Mouse (Mus musculus): ENCODE measurements around the gene Nlrc5.
"Not testable (repeated sequence)": the region's sequence is repeated elsewhere in the genome, so short reads cannot be mapped to it uniquely, and the experiment has no call there.

Gene Nlrc5

DNA sequence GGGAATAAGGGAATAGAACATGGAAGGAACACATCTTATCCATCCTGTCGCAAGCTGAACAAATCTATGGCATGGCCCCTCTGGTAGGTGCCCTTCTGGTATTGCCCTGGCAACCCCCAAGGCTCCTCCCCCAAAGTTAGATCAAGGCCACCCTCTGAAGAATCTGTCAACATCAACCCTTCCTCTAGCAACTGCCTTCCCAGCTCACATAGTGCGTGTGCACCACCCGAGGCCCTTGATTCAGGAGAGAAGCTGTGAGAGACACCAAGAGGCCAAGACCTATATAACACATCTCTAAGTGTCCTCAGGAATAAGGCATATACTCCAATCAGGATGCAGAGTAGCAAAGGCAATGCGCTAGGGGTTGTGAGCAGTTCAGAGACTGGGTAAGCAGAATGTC lies 11.9 kb upstream of the Nlrc5 start:
- DNase-seq: no peak

DNA sequence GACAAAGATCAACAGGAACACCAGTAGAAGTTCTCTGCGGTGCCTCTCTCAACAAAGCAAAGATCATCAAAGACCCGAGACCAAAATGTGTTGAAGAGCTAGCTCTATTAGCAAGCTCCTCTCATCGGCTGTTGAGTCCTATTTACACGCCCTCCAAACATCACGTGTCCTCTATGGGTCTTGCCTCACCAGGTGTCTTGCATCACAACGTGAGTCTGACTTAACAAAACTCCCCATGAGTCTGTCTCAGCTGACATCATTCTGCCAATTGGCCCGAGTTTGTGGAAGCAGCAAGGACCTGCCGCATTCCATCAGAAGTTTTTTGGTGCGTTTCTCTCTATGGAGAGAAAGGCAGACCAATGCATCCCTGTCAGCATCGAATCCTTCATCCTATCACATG lies 6.2 kb upstream of the Nlrc5 start:
- no peak for DNase-seq

DNA sequence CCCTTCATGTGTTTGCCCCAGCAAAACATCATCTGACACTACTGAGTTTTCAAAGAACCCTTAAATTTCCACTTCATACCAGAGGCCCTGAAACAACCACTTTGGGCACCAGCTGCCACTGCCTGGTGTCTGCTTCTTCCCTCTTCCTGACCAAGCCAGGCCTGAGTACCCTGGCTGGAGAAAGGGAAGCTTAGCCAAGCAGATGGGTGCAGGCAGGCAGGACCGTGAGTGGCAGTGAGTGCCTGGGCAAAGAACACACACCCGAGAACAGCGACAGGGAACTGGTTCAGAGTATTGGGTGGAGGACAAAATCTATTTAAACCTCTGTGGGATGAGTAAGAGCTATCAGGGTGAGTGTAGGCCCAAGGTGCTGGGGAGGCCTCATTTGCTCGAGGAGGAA lies 5.7 kb upstream of the Nlrc5 start:
- DNase-seq: no peak

DNA sequence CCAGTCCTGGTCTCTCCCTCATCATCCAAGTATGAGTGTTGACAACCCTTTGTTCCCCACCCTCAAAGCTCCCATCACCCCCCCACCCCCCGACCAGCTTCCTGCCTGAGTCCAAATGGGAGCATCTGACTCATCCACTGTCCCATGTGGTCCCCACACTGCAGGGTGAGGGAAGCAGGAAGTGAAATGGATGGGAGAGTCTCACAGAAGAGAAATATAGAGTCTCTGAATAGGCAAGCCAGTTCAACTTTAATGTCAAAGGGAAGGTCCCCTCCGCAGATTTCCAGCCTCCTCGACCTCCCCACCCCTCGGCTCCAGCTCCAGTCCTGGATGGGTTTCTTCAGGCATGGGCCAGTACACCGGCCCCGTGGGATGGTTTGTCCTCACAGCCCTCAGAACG lies 4.8 kb upstream of the Nlrc5 start:
- DNase-seq: no peak

DNA sequence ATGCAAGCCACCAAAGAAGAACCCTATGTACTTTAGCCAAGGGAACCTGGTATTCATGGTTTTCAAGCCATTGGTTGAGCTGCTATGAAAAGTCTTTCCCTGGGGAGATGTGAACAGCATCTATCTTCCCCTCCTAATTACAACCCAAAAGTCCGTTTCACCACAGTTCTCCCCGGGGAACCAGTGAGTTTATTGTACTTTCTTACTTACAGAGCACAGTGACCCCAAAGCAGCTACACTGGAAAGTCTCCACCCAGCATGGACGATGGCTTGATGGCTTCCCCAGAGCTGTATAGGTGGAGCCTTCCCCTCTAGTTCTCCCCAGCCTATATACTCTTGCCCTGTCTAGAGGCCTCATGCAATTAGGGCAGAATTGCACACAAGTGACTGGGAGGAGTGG lies 1.9 kb upstream of the Nlrc5 start:
- DNase-seq: no peak

DNA sequence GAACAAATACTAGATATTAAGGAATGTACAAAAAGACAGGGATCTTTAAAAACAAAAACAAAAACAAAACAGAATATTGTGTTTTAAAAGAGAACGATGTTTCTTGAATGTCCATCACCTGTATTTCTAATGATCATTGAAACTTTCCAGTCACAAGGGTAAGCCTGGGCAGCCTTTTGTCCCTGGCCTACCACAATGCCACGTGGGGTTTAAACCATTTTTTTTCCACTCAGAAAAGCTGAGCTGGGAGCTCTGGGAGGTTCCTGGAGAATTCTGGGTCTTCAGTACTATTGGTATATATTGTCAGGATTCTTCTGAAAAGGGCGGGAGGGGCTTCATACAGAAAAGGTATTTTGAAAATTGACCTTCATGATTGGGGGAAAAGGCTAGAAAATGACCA lies 802 bp downstream of the Nlrc5 start:
- DNase-seq: no peak

DNA sequence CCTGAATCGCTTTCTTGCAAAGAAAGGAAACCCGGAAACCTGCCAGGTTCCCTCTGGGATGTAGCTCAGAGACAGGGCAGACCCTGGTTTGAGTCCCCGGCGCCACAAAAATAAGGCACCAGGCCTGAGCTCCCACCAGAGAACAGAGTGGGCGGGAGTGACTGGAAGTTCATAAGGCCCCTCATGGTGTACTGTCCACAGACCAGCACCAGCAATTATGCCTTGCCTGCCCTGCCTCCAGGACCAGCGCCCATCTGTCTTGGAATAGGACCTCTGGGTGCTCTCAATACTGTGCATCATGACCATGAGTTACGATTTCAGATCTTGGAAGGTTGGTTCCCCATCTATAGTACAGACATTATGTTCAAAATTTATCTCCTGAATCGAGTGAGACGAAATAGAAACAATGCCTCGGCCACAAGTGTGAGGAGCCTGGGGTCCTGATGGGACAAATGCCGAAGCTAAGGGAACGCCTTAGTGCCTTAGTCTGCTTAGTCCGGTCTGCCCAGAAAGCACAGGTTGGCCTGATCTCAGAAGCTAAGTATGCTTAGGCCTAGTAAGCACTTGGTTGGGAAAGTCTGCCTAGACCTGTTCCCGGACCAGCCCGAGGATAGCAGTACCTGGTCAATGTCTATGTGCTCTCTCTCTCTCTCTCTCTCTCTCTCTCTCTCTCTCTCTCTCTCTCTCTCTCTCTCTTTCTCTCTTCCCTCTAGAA lies 1.4 kb downstream of the Nlrc5 start:
- no peak for DNase-seq

DNA sequence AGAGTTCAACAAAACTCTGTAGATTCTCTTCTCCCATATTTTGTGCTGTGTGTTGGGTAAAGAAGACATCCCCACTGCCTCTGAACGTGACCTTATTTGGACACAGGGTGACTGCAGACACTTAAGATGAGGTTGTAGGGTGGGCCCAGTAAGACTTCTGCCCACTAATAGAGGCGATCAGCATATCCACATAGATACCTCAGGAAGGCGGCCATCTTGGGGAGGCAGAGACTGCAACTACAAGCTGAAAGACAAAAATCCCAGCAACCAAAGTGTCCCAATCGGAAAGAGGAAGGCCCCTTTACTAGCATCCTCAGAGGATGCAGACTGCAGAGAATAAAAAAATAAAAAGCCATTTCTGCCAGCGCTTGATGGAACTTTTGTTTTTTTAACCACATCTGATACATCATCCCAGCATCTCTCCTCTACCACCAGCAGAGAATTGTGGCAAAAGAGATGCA lies 2.0 kb downstream of the Nlrc5 start:
- DNase-seq: no peak

DNA sequence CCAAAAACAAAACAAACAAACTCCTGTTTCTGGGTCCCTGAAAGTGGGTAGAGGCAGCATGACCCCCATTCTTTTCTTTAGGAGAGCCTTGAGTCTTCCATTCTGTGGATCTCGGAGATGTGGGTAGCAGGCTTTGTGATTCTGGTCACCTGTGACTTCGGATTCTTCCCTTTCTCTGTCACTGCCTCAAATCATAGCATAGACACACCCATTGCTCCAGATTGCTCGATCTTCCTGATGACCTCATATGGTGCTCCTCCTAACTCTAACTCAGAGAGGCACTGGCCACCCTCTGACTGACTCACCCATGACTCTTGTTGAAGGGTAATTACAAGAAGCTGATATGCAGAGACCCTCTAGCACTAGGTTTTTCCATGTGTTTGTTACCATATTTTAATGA lies 2.7 kb downstream of the Nlrc5 start:
- DNase-seq: no peak

DNA sequence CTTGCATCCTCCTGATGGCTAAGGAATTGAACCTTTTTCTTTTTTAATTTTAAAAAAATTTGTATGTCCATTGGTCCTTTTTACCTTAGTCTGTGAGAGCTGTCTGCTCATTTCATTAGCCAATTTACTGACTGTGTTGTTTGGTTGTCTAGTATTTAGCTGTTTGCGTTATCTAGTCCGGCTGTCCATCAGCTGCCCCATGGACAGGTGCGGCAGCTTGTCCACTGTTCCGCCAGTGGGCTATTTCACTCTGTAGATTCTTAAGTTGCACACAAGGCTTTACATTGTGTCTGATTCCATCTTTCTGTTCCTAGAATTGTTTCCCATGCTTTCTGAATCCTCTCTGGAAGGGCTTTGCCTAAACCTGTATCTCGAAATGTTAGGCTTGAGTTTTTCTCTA lies 4.5 kb downstream of the Nlrc5 start:
- no peak for DNase-seq

DNA sequence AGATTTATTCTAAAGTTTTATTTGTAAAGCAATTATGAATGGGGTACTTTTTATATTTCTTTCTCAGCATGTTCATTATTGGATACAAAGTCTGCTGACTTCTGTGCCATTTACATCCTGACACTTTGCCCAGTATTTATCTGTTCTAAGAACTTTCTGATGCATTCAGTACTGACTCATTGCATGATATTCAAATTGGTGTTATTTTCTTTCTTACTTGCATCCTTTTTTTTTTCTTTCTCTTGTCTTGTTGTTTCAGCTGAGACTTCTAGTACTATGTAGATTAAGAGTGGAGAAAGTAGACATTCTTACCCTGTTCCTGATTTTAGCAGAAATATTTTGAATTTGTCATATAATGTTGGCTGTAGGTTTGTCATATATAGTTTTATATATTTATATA lies 5.5 kb downstream of the Nlrc5 start:
- DNase-seq: no peak

DNA sequence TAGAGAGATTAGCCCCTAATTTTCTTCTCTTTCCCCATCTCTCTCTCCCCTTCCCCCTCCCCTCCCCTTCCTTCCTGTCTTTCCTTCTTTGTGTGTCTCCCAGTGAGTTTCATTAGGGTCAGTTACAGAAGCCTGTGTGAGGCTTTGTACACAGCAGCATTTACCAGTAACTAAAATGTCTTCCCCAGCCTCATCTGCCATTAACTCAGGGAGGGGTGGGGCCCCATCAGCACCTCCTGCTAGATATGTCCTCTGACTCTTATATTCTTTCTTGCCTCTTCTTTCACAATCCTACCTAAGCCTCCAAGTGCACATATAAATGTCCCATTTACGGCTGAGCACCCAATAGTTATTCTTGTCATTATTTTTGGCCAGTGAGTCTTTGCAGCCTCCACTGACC lies 6.2 kb downstream of the Nlrc5 start:
- no peak for DNase-seq

DNA sequence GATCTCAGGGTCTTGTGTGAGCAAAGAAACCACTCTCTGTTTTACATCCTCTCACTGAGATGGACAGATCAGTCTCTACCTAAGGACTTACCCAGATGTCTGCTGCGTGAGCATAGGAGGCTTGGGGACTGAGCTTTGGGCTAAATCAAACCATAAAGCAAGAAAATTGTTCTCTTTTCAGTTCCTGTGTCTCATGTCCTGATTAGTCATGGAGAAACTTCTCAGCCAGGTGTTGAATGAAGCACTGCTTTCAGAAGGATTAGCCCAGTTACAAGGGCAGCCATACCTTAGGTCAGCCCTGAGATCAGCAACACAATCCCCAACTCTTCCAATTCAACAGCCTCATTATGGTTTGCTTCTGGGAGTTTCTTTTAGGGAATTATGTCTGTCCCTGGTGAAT lies 7.5 kb downstream of the Nlrc5 start:
- no peak for DNase-seq

DNA sequence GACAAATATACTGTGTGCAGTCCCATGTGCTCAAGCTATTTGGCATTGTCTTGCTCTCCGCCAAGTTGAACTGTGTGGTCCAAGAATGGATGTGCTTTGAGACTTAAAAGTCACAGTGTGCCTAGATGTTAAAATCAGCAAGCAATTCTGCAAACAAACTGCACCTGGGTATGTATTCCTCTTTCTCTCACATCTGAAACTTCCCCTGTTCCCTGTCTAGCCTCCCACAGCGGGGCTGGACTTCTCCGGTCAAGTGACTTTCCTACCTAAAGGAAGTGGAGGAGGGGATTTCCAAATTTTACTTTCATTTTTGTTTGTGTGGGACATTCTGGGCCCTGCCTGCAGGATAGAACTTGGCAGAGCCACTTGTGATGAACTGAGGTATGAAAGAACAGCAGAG lies 9.0 kb downstream of the Nlrc5 start:
- peak; percentile 14 to 19 for DNase-seq

DNA sequence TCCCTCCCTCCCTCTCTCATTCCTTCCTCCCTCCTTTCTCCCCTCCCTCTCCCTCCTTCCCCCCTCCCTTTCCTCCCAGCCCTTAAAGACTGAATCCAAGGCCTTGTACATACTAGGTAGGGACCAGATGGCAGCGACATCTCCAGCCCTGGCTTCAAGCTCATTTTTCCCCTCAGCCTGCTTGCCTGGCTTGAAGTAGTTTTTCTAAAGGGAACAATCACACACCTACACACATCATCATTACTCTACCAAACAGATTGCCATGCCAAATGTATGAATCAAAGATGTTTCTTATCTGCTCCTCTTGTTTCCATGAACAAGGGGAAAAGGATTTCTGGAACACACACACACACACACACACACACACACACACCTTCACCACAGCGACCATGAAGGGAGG lies 10.3 kb downstream of the Nlrc5 start:
- no peak for DNase-seq

DNA sequence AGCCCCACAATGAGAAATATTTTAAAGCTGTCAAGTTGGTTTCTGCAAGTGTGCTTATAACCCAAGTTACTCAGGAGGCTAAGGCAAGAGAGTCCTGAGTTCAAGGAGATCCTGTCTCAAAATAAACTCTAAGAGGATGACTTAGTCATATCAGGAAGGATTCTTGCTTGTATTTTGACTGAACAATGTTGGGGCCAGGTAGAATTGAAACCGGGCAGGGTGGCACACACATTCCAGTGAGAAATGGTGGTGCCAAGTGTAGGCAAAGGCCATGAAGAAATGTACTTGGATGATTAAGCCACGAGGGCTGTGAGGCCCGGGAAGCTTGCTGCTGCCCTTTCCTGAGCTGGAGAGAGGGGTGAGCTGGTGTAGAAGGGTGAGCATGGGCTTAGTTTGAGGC lies 13.0 kb downstream of the Nlrc5 start:
- DNase-seq: no peak

DNA sequence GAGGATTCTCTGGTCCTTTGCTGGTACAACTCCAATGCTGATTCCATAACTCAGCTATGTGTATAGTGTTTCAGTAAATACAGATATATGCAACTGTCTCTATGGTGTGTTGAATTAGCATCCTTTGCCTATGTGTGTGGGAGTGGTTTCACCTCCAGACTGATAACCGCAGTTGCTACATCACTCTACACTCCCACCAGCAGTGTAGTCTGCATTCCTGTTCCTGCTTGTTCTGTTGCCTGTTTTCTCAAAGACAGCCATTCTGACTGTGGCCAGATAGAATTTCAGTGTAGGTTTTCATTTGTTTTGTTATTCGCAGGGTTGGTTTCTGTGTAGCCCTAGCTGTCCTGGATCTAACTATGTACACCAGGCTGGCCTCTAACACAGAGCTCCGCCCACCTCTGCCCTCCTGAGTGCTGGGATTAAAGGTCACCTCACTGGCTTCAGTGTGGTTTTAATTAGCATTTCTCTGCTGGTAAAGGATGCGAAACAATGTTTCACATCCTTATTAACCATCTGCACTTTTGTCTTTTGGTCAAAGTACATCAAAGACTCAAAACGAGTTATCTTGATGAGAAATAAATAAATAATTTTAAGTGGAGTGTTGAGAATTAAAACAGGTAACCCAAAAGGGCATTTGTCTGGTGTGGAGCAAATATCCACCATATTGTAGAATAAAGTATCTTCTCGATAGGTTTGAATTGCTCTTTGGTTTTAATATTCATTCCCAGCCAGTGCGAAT lies 13.6 kb downstream of the Nlrc5 start:
- DNase-seq: peak; percentile 49 to 66

DNA sequence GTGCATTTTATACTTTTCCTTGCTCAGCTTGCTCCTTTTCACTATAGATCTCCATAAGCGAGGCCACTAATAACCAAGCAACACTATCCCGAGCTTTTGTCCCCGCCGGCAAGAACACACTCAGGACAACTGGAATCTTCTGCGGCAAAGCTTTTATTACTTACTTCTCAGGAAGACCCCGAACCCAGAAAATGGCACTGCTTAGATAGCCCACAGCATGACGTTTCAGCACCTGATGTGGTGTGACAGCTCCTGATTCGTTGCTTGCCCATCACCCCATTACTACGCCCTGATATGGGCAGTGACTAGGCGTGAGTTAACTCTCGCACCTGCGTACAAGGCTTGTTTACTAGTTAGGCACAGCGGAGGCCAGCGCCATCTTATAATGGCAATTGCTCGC lies 18.8 kb downstream of the Nlrc5 start:
- DNase-seq: not testable (repeated sequence)

DNA sequence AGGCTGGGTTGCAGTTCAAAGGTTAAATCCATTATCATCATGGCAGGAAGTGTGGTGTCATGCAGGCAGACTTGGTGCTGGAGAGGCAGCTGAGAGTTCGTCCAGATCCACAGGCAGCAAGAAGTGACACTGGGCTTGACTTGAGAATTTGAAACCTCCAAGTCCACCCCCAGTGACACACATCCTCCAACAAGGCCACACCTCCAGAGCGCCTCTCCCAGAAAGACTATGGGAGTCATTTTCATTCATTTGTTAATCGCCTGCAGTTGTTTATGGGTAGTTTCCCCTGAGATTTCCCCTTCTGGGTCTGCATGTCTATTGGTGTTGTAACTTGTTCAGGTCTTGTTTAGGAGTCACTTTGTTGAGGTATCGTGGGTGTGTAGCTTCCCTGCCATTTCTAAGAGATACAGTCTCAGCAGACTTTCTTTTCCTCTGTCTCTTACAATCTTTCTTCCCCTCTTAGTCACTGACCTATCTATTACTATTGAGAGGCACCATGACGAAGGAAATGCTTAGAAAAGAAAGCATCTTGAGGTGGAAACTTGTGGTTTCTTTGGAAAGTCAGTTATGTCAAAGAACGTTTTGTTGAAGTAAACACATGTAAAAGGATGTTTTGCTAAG lies 19.8 kb downstream of the Nlrc5 start:
- no peak for DNase-seq

DNA sequence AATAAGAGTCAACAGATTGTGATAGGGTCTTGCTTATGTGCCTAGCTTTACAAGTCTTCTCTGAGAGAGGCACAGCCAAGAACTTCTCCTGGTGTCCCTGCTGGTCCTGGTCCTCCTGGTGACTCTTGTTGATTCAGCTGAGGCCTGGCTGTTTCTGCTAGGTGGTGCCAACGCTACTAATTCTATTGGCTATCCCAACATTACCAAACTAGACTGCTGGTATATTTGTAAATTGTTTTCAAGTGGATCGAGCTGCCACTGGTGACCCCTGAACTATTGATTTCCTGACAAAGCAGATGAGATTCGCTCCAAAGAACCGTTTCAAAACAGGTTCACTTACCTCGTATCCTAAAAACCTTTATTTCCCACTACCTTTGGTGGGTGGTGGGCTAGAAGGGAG lies 20.7 kb downstream of the Nlrc5 start:
- no peak for DNase-seq

DNA sequence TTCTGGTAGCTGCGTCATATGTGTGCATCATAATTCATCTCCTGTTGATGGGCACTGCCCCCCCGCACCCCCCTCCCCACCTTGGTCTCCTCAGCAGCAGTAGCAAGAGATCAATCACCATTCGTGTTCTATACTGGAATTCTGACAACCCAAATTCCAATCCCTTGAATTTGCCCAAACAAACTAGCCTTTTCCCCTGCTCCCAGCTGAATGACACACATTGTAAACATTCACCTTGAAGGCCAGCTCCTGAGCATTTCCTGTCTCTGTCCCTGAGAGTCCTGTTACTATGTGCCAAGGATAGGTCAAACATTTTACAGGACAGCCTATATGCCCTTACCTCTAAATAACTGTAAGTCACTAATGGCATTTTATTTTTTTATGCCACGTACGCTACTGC lies 21.9 kb downstream of the Nlrc5 start:
- DNase-seq: no peak

DNA sequence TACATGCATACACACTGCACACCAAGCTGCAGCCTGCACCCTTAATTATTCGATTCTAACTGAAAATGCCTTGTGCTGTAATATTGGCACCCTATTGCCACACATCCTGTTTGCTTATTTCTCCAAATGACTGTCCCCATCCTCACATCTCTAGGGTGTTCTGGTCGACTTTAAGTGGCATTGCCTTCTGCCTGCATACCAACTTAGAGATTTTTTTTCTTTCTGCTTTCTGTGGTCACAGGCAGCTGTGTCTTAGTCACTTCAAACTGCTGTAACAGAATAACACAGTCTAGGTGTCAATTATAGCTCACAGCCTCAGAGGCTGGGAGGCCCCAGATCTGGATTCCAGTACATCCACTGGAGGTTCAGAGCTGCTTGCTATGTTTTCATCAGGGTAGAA lies 24.4 kb downstream of the Nlrc5 start:
- DNase-seq: no peak

DNA sequence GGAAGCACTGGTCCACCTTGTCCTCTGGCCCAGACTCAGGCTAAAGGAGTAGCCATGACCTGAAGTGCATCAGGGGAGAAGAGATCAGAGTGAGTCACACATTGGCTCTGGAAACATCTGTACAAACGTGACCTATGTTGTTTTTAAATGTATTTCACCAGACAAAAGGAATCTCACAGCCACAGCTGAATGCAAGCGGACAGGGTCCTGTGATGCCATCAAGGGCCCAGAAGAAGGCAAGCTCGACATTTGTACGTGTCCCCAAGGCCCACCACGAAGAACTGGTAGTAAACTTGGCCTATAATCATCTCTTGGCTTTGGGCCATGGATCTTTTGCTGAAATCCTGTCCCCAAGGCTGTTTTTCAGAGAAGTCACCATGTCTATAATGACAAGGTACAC lies 35.5 kb downstream of the Nlrc5 start:
- DNase-seq: no peak

DNA sequence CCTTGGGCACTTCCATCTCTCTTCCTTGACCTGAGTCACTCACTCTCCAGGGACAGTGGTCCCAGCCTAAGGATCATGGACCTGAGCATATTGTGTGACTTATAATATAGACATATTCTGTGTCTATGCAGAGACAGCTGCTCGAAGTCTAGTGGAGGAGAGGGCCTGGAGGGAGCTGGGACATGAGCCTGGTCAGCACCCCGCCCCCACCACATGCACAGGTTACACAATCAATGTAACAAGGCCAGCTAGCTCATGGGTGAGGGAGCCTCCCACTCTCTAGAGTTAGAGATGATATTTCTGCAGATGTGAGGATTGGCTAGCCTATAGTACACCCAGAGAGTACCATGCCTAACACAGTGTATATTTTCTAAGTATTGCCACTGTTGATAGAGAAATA lies 36.6 kb downstream of the Nlrc5 start:
- DNase-seq: no peak
